Mouse (Mus musculus): ENCODE measurements around the gene Cic. TPM values are rescaled to one million over a fixed set of nuclear protein-coding genes. Genes with fewer than 3 reads are reported as not detected.

Cic gene
- polyA plus RNA-seq, 1 experiment from 2014 or later = 39.1 TPM

- H3K36me3 ChIP-seq (ENCODE audit: insufficient read depth) = peaks cover 39% of the 10 kb centered on the region
- H3K4me3 ChIP-seq (ENCODE audit: low read depth, low read length) = peak within 1 kb of the TSS; percentile 97
- H3K9ac ChIP-seq = peak within 1 kb of the TSS; percentile 98
- under 1% methylated on average over 76 of the region's 76 CpGs for WGBS
- no peaks in the 10 kb centered on the region for H3K27me3 ChIP-seq (ENCODE audit: insufficient read depth, low read length)
- H3K27ac ChIP-seq (ENCODE audit: low read depth) = peak within 1 kb of the TSS; percentile 69
- ATAC-seq (ENCODE audit: insufficient read depth) (peak; percentile 85), DNase-seq (peak; percentile 99)
- H3K4me2 ChIP-seq = peak within 1 kb of the TSS; percentile 84
- TF ChIP-seq CTCF (IDR thresholded peaks at IDR 0.05; ENCODE audit: low read depth) = no peak
- no peaks in the 10 kb centered on the region for H3K9me3 ChIP-seq (ENCODE audit: low read depth, low read length)
- H3K4me1 ChIP-seq (ENCODE audit: insufficient read depth) = no peaks in the 10 kb centered on the region
These were observed 30.1 kb upstream of the Cic start, which contains the start of gene Gsk3a for GRCm38 (mm10) chr7:25237249-25238014. Gsk3a (minus strand) TSS chr7:25237851.

- peak overlapping the region; percentile 69 for H3K27ac ChIP-seq (ENCODE audit: low read depth)
- DNase-seq = peak; percentile 97
- H3K9me3 ChIP-seq (ENCODE audit: low read depth, low read length) = no peaks in the 10 kb centered on the region
These were observed 29.3 kb upstream of the Cic start for GRCm38 (mm10) chr7:25238015-25238706.

GRCm38 (mm10) chr7:25238829-25239623, 28.5 kb upstream of the Cic start:
- peak; percentile 96 for DNase-seq
- WGBS = 3% methylated on average over 30 of the region's 30 CpGs
- Histone ChIP-seq H3K27ac (ENCODE audit: low read depth) (peak overlapping the region; percentile 69), H3K9ac (0 out of 2 replicates have a peak overlapping the region, but pooled peaks have one; percentile 9), H3K9me3 (ENCODE audit: low read depth, low read length) (no peaks in the 10 kb centered on the region), H3K4me1 (ENCODE audit: insufficient read depth) (no peaks in the 10 kb centered on the region), H3K36me3 (ENCODE audit: insufficient read depth) (peaks cover 39% of the 10 kb centered on the region), H3K27me3 (ENCODE audit: insufficient read depth, low read length) (no peaks in the 10 kb centered on the region), H3K4me3 (ENCODE audit: low read depth, low read length) (peak overlapping the region; percentile 97), H3K4me2 (peak overlapping the region; percentile 84)
- TF ChIP-seq CTCF (IDR thresholded peaks at IDR 0.05; ENCODE audit: low read depth) = peak; percentile 77
- ATAC-seq (ENCODE audit: insufficient read depth) = peak; percentile 51

More at GRCm38 (mm10) chr7:25238015-25238706, 29.3 kb upstream of the Cic start:
- H3K4me2 ChIP-seq = peak overlapping the region; percentile 84
- ATAC-seq (ENCODE audit: insufficient read depth) = peak; percentile 90
- peak overlapping the region; percentile 97 for H3K4me3 ChIP-seq (ENCODE audit: low read depth, low read length)
- H3K36me3 ChIP-seq (ENCODE audit: insufficient read depth) = peaks cover 39% of the 10 kb centered on the region
- H3K4me1 ChIP-seq (ENCODE audit: insufficient read depth) = no peaks in the 10 kb centered on the region
- WGBS = under 1% methylated on average over 23 of the region's 23 CpGs
- peak overlapping the region; percentile 98; the same call in 1 of the 2 replicates for H3K9ac ChIP-seq
- H3K27me3 ChIP-seq (ENCODE audit: insufficient read depth, low read length) = no peaks in the 10 kb centered on the region
- no peak for TF ChIP-seq CTCF (IDR thresholded peaks at IDR 0.05; ENCODE audit: low read depth)

- Histone ChIP-seq H3K9me3 (ENCODE audit: low read depth, low read length) (no peaks in the 10 kb centered on the region), H3K4me2 (no peak overlapping the region), H3K4me1 (ENCODE audit: insufficient read depth) (no peaks in the 10 kb centered on the region), H3K27ac (ENCODE audit: low read depth) (no peak overlapping the region), H3K4me3 (ENCODE audit: low read depth, low read length) (no peak overlapping the region), H3K36me3 (ENCODE audit: insufficient read depth) (peaks cover 40% of the 10 kb centered on the region), H3K27me3 (ENCODE audit: insufficient read depth, low read length) (no peaks in the 10 kb centered on the region), H3K9ac (no peak overlapping the region)
- WGBS = 63% methylated on average over 7 of the region's 7 CpGs
- no peak for DNase-seq
- no peak for ATAC-seq (ENCODE audit: insufficient read depth)
- TF ChIP-seq CTCF (IDR thresholded peaks at IDR 0.05; ENCODE audit: low read depth) = no peak
These were observed 26.9 kb upstream of the Cic start for GRCm38 (mm10) chr7:25240631-25241030.

- Histone ChIP-seq H3K36me3 (ENCODE audit: insufficient read depth) (peaks cover 44% of the 10 kb centered on the region), H3K27ac (ENCODE audit: low read depth) (peak overlapping the region; percentile 61; the same call in 1 of the 2 replicates)
These were observed 26.4 kb upstream of the Cic start for GRCm38 (mm10) chr7:25241062-25241461.

GRCm38 (mm10) chr7:25243361-25243760, 24.1 kb upstream of the Cic start:
- H3K27me3 ChIP-seq (ENCODE audit: insufficient read depth, low read length) = no peaks in the 10 kb centered on the region
- peaks cover 20% of the 10 kb centered on the region for H3K4me1 ChIP-seq (ENCODE audit: insufficient read depth)
- ATAC-seq (ENCODE audit: insufficient read depth) (no peak), DNase-seq (no peak)
- H3K9me3 ChIP-seq (ENCODE audit: low read depth, low read length) = no peaks in the 10 kb centered on the region
- H3K27ac ChIP-seq (ENCODE audit: low read depth) = no peak overlapping the region
- H3K36me3 ChIP-seq (ENCODE audit: insufficient read depth) = peaks cover 45% of the 10 kb centered on the region
- no peak overlapping the region for H3K4me3 ChIP-seq (ENCODE audit: low read depth, low read length)
- TF ChIP-seq CTCF (IDR thresholded peaks at IDR 0.05; ENCODE audit: low read depth) = no peak
- H3K9ac ChIP-seq = no peak overlapping the region
- no peak overlapping the region for H3K4me2 ChIP-seq
- WGBS = 92% methylated on average over 4 of the region's 4 CpGs

More at GRCm38 (mm10) chr7:25241062-25241461, 26.4 kb upstream of the Cic start:
- H3K9me3 ChIP-seq (ENCODE audit: low read depth, low read length) = no peaks in the 10 kb centered on the region
- ATAC-seq (ENCODE audit: insufficient read depth) (no peak), DNase-seq (peak; percentile 79)
- H3K4me2 ChIP-seq = no peak overlapping the region
- H3K9ac ChIP-seq = no peak overlapping the region
- peak; percentile 71 for TF ChIP-seq CTCF (IDR thresholded peaks at IDR 0.05; ENCODE audit: low read depth)
- WGBS = 22% methylated on average over 2 of the region's 2 CpGs
- peaks cover 2% of the 10 kb centered on the region; the same call in 1 of the 2 replicates for H3K4me1 ChIP-seq (ENCODE audit: insufficient read depth)
- H3K27me3 ChIP-seq (ENCODE audit: insufficient read depth, low read length) = no peaks in the 10 kb centered on the region
- H3K4me3 ChIP-seq (ENCODE audit: low read depth, low read length) = no peak overlapping the region
